Mouse (Mus musculus) C3H10T1/2 (cell line): ENCODE data around the gene Metap1d. TPM values are rescaled to one million over a fixed set of nuclear protein-coding genes. Genes with fewer than 3 reads are reported as not detected.

Source experiments
- polyA plus RNA-seq, 2 experiments: library from polyadenylated mRNA; unstranded; fragments of >200 nt; fragmentation: generic; extraction: Trizol; gene quantifications; one replicate each; pipeline ENCODE4 v1.2.1; 2012; ENCODE audit warnings: missing spikeins in 2 of 2

Metap1d gene
- polyA plus RNA-seq = 10 to 100 TPM in 1 of 2 experiments, 1 to 10 TPM in 1; 8.7 to 14.4 TPM

GRCm38 (mm10) chr2:71453161-71453916, at the start of gene Metap1d:
Gene Metap1d (plus strand): TSS chr2:71453276.

GRCm38 (mm10) chr2:71528014-71528713, 75.1 kb downstream of the Metap1d start, which contains the start of gene Dlx1:
Gene Dlx1 (plus strand): TSS chr2:71528113.

GRCm38 (mm10) chr2:71546640-71547071, 93.6 kb downstream of the Metap1d start, which contains the start of gene Dlx2:
Gene Dlx2 (minus strand): TSS chr2:71546754.

Other genes with a start within 250 kb of the Metap1d start
- gene Dync1i2, start 241.6 kb upstream of the Metap1d start, polyA plus RNA-seq = 10 to 100 TPM; 23.0 to 55.1 TPM
- 10 to 100 TPM in 1 of 2 experiments, 1 to 10 TPM in 1; 9.8 to 33.4 TPM for gene Slc25a12, start 85.5 kb upstream of the Metap1d start, polyA plus RNA-seq
- 10 to 100 TPM in 1 of 2 experiments, 1 to 10 TPM in 1; 7.7 to 16.8 TPM for gene Hat1, start 64.3 kb upstream of the Metap1d start, polyA plus RNA-seq
- 1 to 10 TPM in 1 of 2 experiments, under 1 TPM in 1; 0.59 to 1.6 TPM for gene Dlx1, start 74.8 kb downstream of the Metap1d start, polyA plus RNA-seq
- 1 to 10 TPM; 2.2 to 4.3 TPM for gene Dlx2, start 93.5 kb downstream of the Metap1d start, polyA plus RNA-seq